ENCODE assay signal across 7 mouse cellular contexts in genomic region chr4:114647689-114648088, GRCm38 (mm10).
A peak's percentile ranks its signal among the peaks of the same experiment; 100 is the strongest.
DNase-seq lines count a peak whose midpoint lies in the region; ATAC-seq and TF ChIP-seq lines count a peak whose summit lies in the region.

No protein-coding gene starts in this region.

- ATAC-seq in G1E (ENCODE audit: extremely low read depth, insufficient number of reproducible peaks, low FRiP score, poor library complexity, severe bottlenecking) = peak; percentile 60
- 0 out of 2 replicates have a peak, but pooled peaks have one; percentile 14 for ATAC-seq in hindbrain, embryonic 12.5 days (ENCODE audit: low FRiP score)
- peak; percentile 5; the same call in 1 of the 2 replicates for ATAC-seq in midbrain, embryonic 12.5 days (ENCODE audit: low FRiP score, low read depth)

- 7% methylated on average over 4 of the region's 4 CpGs for WGBS in hindbrain, embryonic 12.5 days
- 8% methylated on average over 4 of the region's 4 CpGs for WGBS in midbrain, embryonic 12.5 days
- 19% methylated on average over 4 of the region's 4 CpGs for WGBS in spleen, adult 2 months

- no peak for TF ChIP-seq POLR2A in spleen, adult 2 months (IDR thresholded peaks at IDR 0.05; ENCODE audit: low read depth, low read length)

- peaks cover 36% of the 10 kb centered on the region for H3K4me1 ChIP-seq in G1E (ENCODE audit: insufficient read depth, low read depth, low read length)
- peaks cover 13% of the 10 kb centered on the region for H3K4me1 ChIP-seq in hindbrain, embryonic 12.5 days
- H3K4me1 ChIP-seq in midbrain, embryonic 12.5 days = peaks cover 4% of the 10 kb centered on the region
- H3K4me1 ChIP-seq in spleen, adult 2 months (ENCODE audit: control insufficient read depth, insufficient read depth, insufficient read length) = peaks cover 6% of the 10 kb centered on the region; the same call in 1 of the 2 replicates

- no peak overlapping the region for H3K4me3 ChIP-seq in G1E (ENCODE audit: low read depth, low read length)
- H3K4me3 ChIP-seq in hindbrain, embryonic 12.5 days = no peak overlapping the region
- H3K4me3 ChIP-seq in midbrain, embryonic 12.5 days = no peak overlapping the region
- no peak overlapping the region for H3K4me3 ChIP-seq in spleen, adult 2 months (ENCODE audit: extremely low read depth, insufficient read depth, insufficient read length)

- no peak overlapping the region for H3K9ac ChIP-seq in hindbrain, embryonic 12.5 days
- H3K9ac ChIP-seq in midbrain, embryonic 12.5 days (replicated peaks) = no peak overlapping the region

- no peaks in the 10 kb centered on the region for H3K36me3 ChIP-seq in G1E (replicated peaks)
- H3K36me3 ChIP-seq in hindbrain, embryonic 12.5 days = no peaks in the 10 kb centered on the region
- no peaks in the 10 kb centered on the region for H3K36me3 ChIP-seq in midbrain, embryonic 12.5 days
- H3K36me3 ChIP-seq in spleen, adult 2 months (ENCODE audit: control insufficient read depth, insufficient read depth, low read length) = no peaks in the 10 kb centered on the region

- no peak overlapping the region for H3K27ac ChIP-seq in hindbrain, embryonic 12.5 days
- H3K27ac ChIP-seq in midbrain, embryonic 12.5 days (replicated peaks) = no peak overlapping the region
- H3K27ac ChIP-seq in spleen, adult 2 months (ENCODE audit: insufficient read depth, low read length) = no peak overlapping the region

- no peaks in the 10 kb centered on the region for H3K27me3 ChIP-seq in G1E (ENCODE audit: insufficient read depth, low read length)
- peaks cover 42% of the 10 kb centered on the region for H3K27me3 ChIP-seq in hindbrain, embryonic 12.5 days
- H3K27me3 ChIP-seq in midbrain, embryonic 12.5 days = peaks cover 33% of the 10 kb centered on the region
- no peaks in the 10 kb centered on the region for H3K27me3 ChIP-seq in spleen, adult 2 months (ENCODE audit: control insufficient read depth, insufficient read depth, low read length)

- peaks cover 15% of the 10 kb centered on the region for H3K9me3 ChIP-seq in G1E (replicated peaks)
- H3K9me3 ChIP-seq in hindbrain, embryonic 12.5 days (replicated peaks) = no peaks in the 10 kb centered on the region
- H3K9me3 ChIP-seq in midbrain, embryonic 12.5 days = no peaks in the 10 kb centered on the region

- H3K4me2 ChIP-seq in hindbrain, embryonic 12.5 days (replicated peaks) = no peak overlapping the region
- no peak overlapping the region for H3K4me2 ChIP-seq in midbrain, embryonic 12.5 days (replicated peaks)

- TF ChIP-seq CTCF in G1E (IDR thresholded peaks at IDR 0.05; ENCODE audit: low read depth, low read length) = peak; percentile 68
- peak; percentile 97 for TF ChIP-seq CTCF in spleen, adult 2 months (IDR thresholded peaks at IDR 0.05; ENCODE audit: extremely low read depth, insufficient read depth, insufficient read length, insufficient replicate concordance)

- peak; percentile 37 for DNase-seq in CD4-positive helper T cell, adult 2 months (ENCODE audit: low read depth, low spot score)
- DNase-seq in G1E (ENCODE audit: low spot score) = peak; percentile 64
- DNase-seq in embryo, embryonic 10 days (ENCODE audit: low spot score) = peak; percentile 83
- peak; percentile 84 for DNase-seq in left cerebral cortex, adult 18-20 months (ENCODE audit: low spot score in 2 of 2)
- DNase-seq in spleen, adult 2 months (ENCODE audit: low read depth in 1 of 2, low spot score in 2 of 2) = peak in 1 of 2 experiments; percentile 63

Comparison
In these comparisons a context has a peak if more than half of its experiments do, and no peak if none do; other contexts are left out.
1. ATAC-seq: peak in every context shown above with its lines; median percentile 60 in G1E; 14 in hindbrain, embryonic 12.5 days; 5 in midbrain, embryonic 12.5 days.